Mouse (Mus musculus) midbrain, embryonic 11.5 days (tissue): ENCODE results near the gene Actr3b. TPM values are rescaled to one million over a fixed set of nuclear protein-coding genes. Genes with fewer than 3 reads are reported as not detected.

ENCODE experiments used
- ATAC-seq: fragments of 200-750 bp; cut with Nextera tagmentation; 2 replicates; pipeline ENCODE4 v1.8.0; 2017; ENCODE audit warnings: moderate TSS enrichment, moderate library complexity; ENCODE audit not compliant: low FRiP score
- DNase-seq: peaks from one replicate; pipeline ENCODE4 v3.0.0; 2015; ENCODE audit warnings: low spot score; ENCODE audit errors: missing footprints
- H3K27ac ChIP-seq: fragments of 300-500 bp; sonication (generic); 2 replicates; pipeline ENCODE4 v1.5.1; 2014; ENCODE audit warnings: low read depth, low read length
- H3K27me3 ChIP-seq: fragments of 300-500 bp; sonication (generic); 2 replicates; pipeline ENCODE4 v1.6.1; 2014; ENCODE audit warnings: mild to moderate bottlenecking, low read length, moderate library complexity, mixed read lengths; ENCODE audit not compliant: control insufficient read depth, insufficient read depth
- H3K36me3 ChIP-seq: fragments of 300-500 bp; sonication (generic); 2 replicates; pipeline ENCODE4 v1.6.1; 2014; ENCODE audit warnings: mild to moderate bottlenecking, low read length, moderate library complexity, mixed read lengths; ENCODE audit not compliant: control insufficient read depth, insufficient read depth
- H3K4me1 ChIP-seq: fragments of 300-500 bp; sonication (generic); 2 replicates; pipeline ENCODE4 v1.6.1; 2014; ENCODE audit warnings: low read length; ENCODE audit not compliant: control insufficient read depth, insufficient read depth
- H3K4me2 ChIP-seq: fragments of 300-500 bp; sonication (generic); 2 replicates; pipeline ENCODE4 v1.6.1; 2014; ENCODE audit warnings: mild to moderate bottlenecking, moderate library complexity
- H3K4me3 ChIP-seq: fragments of 300-500 bp; sonication (generic); 2 replicates; pipeline ENCODE4 v1.5.1; 2014; ENCODE audit warnings: low read depth, low read length
- H3K9ac ChIP-seq: fragments of 300-500 bp; sonication (generic); 2 replicates; pipeline ENCODE4 v1.6.1; 2014; ENCODE audit warnings: low read length
- H3K9me3 ChIP-seq: fragments of 300-500 bp; sonication (generic); 2 replicates; pipeline ENCODE4 v1.6.1; 2016; ENCODE audit warnings: low read length; ENCODE audit not compliant: control insufficient read depth
- WGBS: fragments of 180-500 bp; shearing (Covaris S2); extraction: QIAGEN DNeasy Blood & Tissue Kit; methylation state at CpG from one replicate; pipeline ENCODE4 v1.1.7; 2014; 5-methylcytosine and 5-hydroxymethylcytosine counted together
- polyA plus RNA-seq: library from polyadenylated mRNA; unstranded; fragments of >200 nt; fragmentation: Nextera tagmentation; extraction: Ambion mirVana; gene quantifications from 2 replicates; pipeline ENCODE4 v1.2.1, GENCODE M21; 2014

Actr3b gene
- polyA plus RNA-seq, 1 experiment from 2014 or later: 7.8 TPM

- Histone ChIP-seq H3K4me2 (no peak overlapping the region), H3K4me3 (no peak overlapping the region), H3K4me1 (no peaks in the 10 kb centered on the region), H3K27ac (no peak overlapping the region), H3K9me3 (no peaks in the 10 kb centered on the region), H3K9ac (no peak overlapping the region), H3K36me3 (no peaks in the 10 kb centered on the region), H3K27me3 (no peaks in the 10 kb centered on the region)
- DNase-seq (no peak), ATAC-seq (no peak)
- 56% methylated on average over 6 of the region's 6 CpGs for WGBS
These were observed 53.1 kb downstream of the Actr3b start for GRCm38 (mm10) chr5:25812922-25813321.

GRCm38 (mm10) chr5:25829308-25830094 is 69.7 kb downstream of the Actr3b start:
- WGBS: 84% methylated on average over 16 of the region's 16 CpGs
- ATAC-seq: no peak
- H3K4me1 ChIP-seq: no peaks in the 10 kb centered on the region
- no peaks in the 10 kb centered on the region for H3K9me3 ChIP-seq
- no peak overlapping the region for H3K27ac ChIP-seq
- no peak overlapping the region for H3K4me3 ChIP-seq
- H3K4me2 ChIP-seq: no peak overlapping the region
- no peak for DNase-seq
- H3K36me3 ChIP-seq: no peaks in the 10 kb centered on the region
- H3K9ac ChIP-seq: no peak overlapping the region
- no peaks in the 10 kb centered on the region for H3K27me3 ChIP-seq

- H3K4me3 ChIP-seq: no peak overlapping the region
- DNase-seq (no peak), ATAC-seq (no peak)
- no peak overlapping the region for H3K9ac ChIP-seq
- no peak overlapping the region for H3K27ac ChIP-seq
- WGBS: 74% methylated on average over 3 of the region's 3 CpGs
- no peaks in the 10 kb centered on the region for H3K27me3 ChIP-seq
- H3K4me2 ChIP-seq: no peak overlapping the region
- H3K36me3 ChIP-seq: no peaks in the 10 kb centered on the region
- no peaks in the 10 kb centered on the region for H3K4me1 ChIP-seq
- no peaks in the 10 kb centered on the region for H3K9me3 ChIP-seq
These were observed 71.0 kb downstream of the Actr3b start for GRCm38 (mm10) chr5:25830802-25831201.

GRCm38 (mm10) chr5:25831624-25832023 is 71.8 kb downstream of the Actr3b start:
- H3K9ac ChIP-seq: no peak overlapping the region
- H3K4me1 ChIP-seq: no peaks in the 10 kb centered on the region
- H3K9me3 ChIP-seq: no peaks in the 10 kb centered on the region
- no peak overlapping the region for H3K27ac ChIP-seq
- no peak overlapping the region for H3K4me2 ChIP-seq
- ATAC-seq (peak; percentile 68; the same call in 1 of the 2 replicates), DNase-seq (peak; percentile 90)
- WGBS: 83% methylated on average over 5 of the region's 5 CpGs
- no peaks in the 10 kb centered on the region for H3K27me3 ChIP-seq
- H3K36me3 ChIP-seq: no peaks in the 10 kb centered on the region
- H3K4me3 ChIP-seq: no peak overlapping the region

- DNase-seq (peak; percentile 88), ATAC-seq (no peak)
- H3K27ac ChIP-seq: no peak overlapping the region
- no peak overlapping the region for H3K4me2 ChIP-seq
- no peaks in the 10 kb centered on the region for H3K27me3 ChIP-seq
- no peaks in the 10 kb centered on the region for H3K36me3 ChIP-seq
- no peak overlapping the region for H3K9ac ChIP-seq
- 28% methylated on average over 4 of the region's 4 CpGs for WGBS
- no peak overlapping the region for H3K4me3 ChIP-seq
- H3K4me1 ChIP-seq: no peaks in the 10 kb centered on the region
- H3K9me3 ChIP-seq: no peaks in the 10 kb centered on the region
These were observed 79.6 kb downstream of the Actr3b start for GRCm38 (mm10) chr5:25839400-25839799.

- Histone ChIP-seq H3K36me3 (no peaks in the 10 kb centered on the region), H3K27me3 (no peaks in the 10 kb centered on the region), H3K9ac (no peak overlapping the region), H3K4me1 (no peaks in the 10 kb centered on the region), H3K27ac (no peak overlapping the region), H3K4me3 (no peak overlapping the region), H3K4me2 (no peak overlapping the region), H3K9me3 (no peaks in the 10 kb centered on the region)
- no peak for DNase-seq
- 94% methylated on average over 6 of the region's 6 CpGs for WGBS
- ATAC-seq: no peak
These were observed 86.8 kb downstream of the Actr3b start for GRCm38 (mm10) chr5:25846558-25846957.

- WGBS: 92% methylated on average over 7 of the region's 7 CpGs
- Histone ChIP-seq H3K9me3 (no peaks in the 10 kb centered on the region), H3K4me2 (no peak overlapping the region), H3K4me1 (no peaks in the 10 kb centered on the region), H3K4me3 (no peak overlapping the region), H3K9ac (no peak overlapping the region), H3K36me3 (no peaks in the 10 kb centered on the region), H3K27me3 (no peaks in the 10 kb centered on the region), H3K27ac (no peak overlapping the region)
- ATAC-seq (no peak), DNase-seq (no peak)
These were observed 87.4 kb downstream of the Actr3b start for GRCm38 (mm10) chr5:25847154-25847553.

GRCm38 (mm10) chr5:25848058-25848457 is 88.3 kb downstream of the Actr3b start:
- H3K27ac ChIP-seq: no peak overlapping the region
- 47% methylated on average over 9 of the region's 9 CpGs for WGBS
- H3K36me3 ChIP-seq: no peaks in the 10 kb centered on the region
- no peak overlapping the region for H3K4me2 ChIP-seq
- no peak overlapping the region for H3K4me3 ChIP-seq
- H3K4me1 ChIP-seq: no peaks in the 10 kb centered on the region
- DNase-seq (no peak), ATAC-seq (0 out of 2 replicates have a peak, but pooled peaks have one; percentile 61)
- no peaks in the 10 kb centered on the region for H3K9me3 ChIP-seq
- H3K9ac ChIP-seq: no peak overlapping the region
- H3K27me3 ChIP-seq: no peaks in the 10 kb centered on the region

- H3K4me1 ChIP-seq: no peaks in the 10 kb centered on the region
- H3K4me3 ChIP-seq: no peak overlapping the region
- no peaks in the 10 kb centered on the region for H3K27me3 ChIP-seq
- DNase-seq: no peak
- H3K4me2 ChIP-seq: no peak overlapping the region
- 88% methylated on average over 3 of the region's 3 CpGs for WGBS
- no peak for ATAC-seq
- H3K9me3 ChIP-seq: no peaks in the 10 kb centered on the region
- no peak overlapping the region for H3K27ac ChIP-seq
- H3K36me3 ChIP-seq: no peaks in the 10 kb centered on the region
- no peak overlapping the region for H3K9ac ChIP-seq
These were observed 106.4 kb downstream of the Actr3b start for GRCm38 (mm10) chr5:25866201-25866600.
